Mouse (Mus musculus): ENCODE measurements around the gene Commd4. TPM values are rescaled to one million over a fixed set of nuclear protein-coding genes. Genes with fewer than 3 reads are reported as not detected.
A peak's percentile ranks its signal among the peaks of the same experiment; 100 is the strongest.
"Not testable (repeated sequence)": the region's sequence is repeated elsewhere in the genome, so short reads cannot be mapped to it uniquely, and the experiment has no call there.

Gene Commd4
- 140 and 156 TPM in 2 replicates for polyA plus RNA-seq (2015; fragmentation: Nextera tagmentation; extraction: Ambion mirVana)

DNA sequence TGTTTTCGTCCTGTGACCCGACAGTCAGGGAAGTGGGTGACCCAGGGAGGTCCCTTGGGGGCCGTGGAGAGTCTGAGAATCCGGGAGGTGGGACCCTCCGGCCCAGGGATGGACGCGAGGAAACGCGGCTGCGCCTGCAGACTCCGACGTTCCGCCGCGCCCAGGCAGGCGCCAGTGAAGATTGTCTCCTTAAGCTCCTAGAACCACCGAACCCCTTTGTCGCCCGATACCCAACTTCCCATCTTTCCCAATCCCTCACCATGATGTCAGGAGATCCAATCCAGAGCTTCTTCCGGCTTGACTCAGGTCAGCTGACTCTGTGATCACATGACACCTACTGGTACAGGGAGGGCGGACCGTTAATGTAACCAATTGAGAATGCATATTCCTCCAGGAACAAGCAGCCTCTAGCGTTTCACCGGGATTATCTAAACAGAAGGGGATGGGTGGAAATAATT is at the start of gene Commd4:
Gene Commd4, minus strand, starts transcription at position 319 of the 458 bp plus-strand sequence.
- Histone ChIP-seq H3K4me2 (peak within 1 kb of the TSS; percentile 95), H3K4me3 (peak within 1 kb of the TSS; percentile 94), H3K9me3 (no peaks in the 10 kb centered on the region), H3K27me3 (peaks cover 6% of the 10 kb centered on the region; the same call in 1 of the 2 replicates), H3K9ac (peak within 1 kb of the TSS; percentile 89), H3K4me1 (replicated peaks) (peaks cover 27% of the 10 kb centered on the region), H3K27ac (replicated peaks) (peak within 1 kb of the TSS; percentile 69), H3K36me3 (peaks cover 11% of the 10 kb centered on the region)
- peak; percentile 91 for ATAC-seq (ENCODE audit: low read depth)
- under 1% methylated on average over 24 of the region's 24 CpGs for WGBS

DNA sequence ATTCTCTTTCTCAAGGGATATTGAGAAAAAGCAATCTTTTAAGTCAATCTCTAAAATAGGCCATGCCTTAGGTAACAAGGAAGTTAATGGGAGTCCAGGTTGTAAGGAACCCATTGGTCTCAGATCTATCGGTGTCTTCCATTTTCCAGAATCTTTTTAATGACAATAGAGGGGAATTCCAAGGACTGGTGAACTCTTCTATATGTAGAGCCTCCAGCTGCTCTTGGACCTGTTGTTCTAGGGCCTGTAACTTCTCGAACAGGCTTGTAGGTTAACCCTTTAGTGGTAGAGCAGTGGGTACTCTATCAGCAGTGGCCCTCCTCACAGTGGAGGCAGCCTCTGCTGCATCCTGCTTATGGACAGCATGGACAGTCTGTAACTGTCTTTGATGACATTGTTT is 48.8 kb upstream of the Commd4 start:
- H3K4me3 ChIP-seq, result no peak overlapping the region
- H3K9me3 ChIP-seq, result no peaks in the 10 kb centered on the region
- no peak overlapping the region for H3K4me2 ChIP-seq
- WGBS, result 65% methylated on average over 2 of the region's 2 CpGs
- no peak overlapping the region for H3K9ac ChIP-seq
- no peaks in the 10 kb centered on the region for H3K4me1 ChIP-seq (replicated peaks)
- ATAC-seq (ENCODE audit: low read depth), result no peak
- H3K27ac ChIP-seq (replicated peaks), result no peak overlapping the region
- H3K27me3 ChIP-seq, result no peaks in the 10 kb centered on the region
- H3K36me3 ChIP-seq, result no peaks in the 10 kb centered on the region

DNA sequence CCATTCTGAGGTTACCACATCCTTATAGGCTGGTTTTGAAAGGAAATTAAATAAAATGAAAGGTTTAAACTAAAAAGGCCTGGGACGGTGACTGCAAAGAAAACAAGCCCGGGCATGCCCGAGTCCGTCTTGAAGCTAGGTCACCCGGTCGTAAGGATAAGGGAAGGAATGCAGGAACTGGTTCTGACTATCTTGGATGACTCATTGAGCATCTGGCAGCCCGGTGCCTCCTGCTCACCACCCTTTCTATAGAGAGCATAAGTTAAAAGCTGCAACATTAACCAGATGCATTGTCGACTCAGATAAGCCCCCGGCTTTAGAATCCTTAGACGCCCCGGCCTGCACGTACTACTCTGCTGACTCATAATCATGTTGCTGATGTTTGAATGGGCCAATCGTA is 45.4 kb upstream of the Commd4 start:
- H3K27me3 ChIP-seq; ATAC-seq (ENCODE audit: low read depth); H3K27ac ChIP-seq (replicated peaks); H3K4me2 ChIP-seq; H3K9me3 ChIP-seq; H3K4me3 ChIP-seq; H3K36me3 ChIP-seq; H3K9ac ChIP-seq; H3K4me1 ChIP-seq (replicated peaks): not testable (repeated sequence)
- 92% methylated on average over 13 of the region's 13 CpGs for WGBS

DNA sequence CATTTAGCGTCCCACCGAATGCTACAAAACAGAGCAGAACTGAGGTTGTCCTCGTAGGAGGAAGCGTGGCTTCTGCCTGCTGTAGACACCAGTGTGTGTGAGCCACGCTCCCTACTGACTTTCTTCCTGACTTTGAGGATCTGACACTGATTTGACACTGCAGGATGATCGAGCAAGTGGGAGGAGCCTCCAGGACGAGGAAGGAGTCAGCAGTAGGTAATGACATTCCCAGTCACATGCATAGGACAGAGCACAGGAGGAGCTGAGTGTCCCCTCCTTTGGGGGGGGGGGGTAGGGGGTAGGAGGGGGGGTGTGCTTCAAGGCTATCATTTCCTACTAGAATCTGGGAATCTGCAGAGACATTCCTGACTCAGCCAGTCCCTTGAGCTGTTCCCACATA is 44.9 kb upstream of the Commd4 start:
- Histone ChIP-seq H3K27ac (replicated peaks) (no peak overlapping the region), H3K27me3 (no peaks in the 10 kb centered on the region), H3K36me3 (no peaks in the 10 kb centered on the region), H3K4me2 (no peak overlapping the region), H3K4me1 (replicated peaks) (no peaks in the 10 kb centered on the region), H3K9me3 (no peaks in the 10 kb centered on the region), H3K9ac (no peak overlapping the region), H3K4me3 (no peak overlapping the region)
- 81% methylated on average over 7 of the region's 7 CpGs for WGBS
- no peak for ATAC-seq (ENCODE audit: low read depth)

DNA sequence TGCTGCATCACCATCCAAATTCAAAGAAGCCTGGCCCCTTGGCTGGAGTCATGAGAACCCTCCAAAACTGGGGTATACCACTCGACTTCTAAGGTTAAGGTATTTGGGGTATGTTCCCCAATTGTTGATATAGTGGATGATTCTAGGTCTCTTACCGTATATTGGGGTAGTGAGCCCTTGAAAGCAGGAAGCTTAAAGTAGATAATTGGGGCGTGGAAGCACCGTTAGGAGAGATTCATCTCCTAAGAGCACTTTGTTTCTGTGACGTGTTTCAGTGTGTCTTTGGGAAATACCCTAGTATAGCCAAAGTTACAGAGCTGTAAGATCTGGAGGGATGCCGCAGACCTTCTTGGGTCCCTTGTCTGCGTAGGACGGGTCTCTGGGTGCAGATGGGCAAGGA is 39.3 kb upstream of the Commd4 start:
- Histone ChIP-seq H3K9ac (no peak overlapping the region), H3K4me1 (replicated peaks) (no peaks in the 10 kb centered on the region), H3K27ac (replicated peaks) (no peak overlapping the region), H3K4me2 (no peak overlapping the region), H3K4me3 (no peak overlapping the region), H3K27me3 (no peaks in the 10 kb centered on the region), H3K36me3 (no peaks in the 10 kb centered on the region), H3K9me3 (no peaks in the 10 kb centered on the region)
- no peak for ATAC-seq (ENCODE audit: low read depth)
- WGBS, result 72% methylated on average over 8 of the region's 8 CpGs

DNA sequence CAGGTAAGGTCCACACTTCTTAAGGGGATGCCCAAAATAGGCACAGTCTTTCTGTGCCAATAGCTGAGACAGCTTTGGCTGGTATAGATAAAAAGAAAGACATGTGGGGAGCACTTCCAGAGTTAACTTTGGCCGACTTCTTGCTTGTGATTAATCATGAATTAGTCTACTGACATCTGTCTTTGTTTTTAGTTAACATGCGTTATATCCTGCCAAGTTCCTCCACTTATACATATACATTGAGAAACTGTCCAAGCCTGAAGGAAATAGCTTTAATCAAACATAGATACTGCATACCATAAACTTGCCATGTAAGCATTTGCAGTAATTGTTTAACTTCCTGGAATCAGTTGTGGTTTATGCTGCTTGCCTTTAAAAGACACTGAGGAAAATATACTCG is 38.6 kb upstream of the Commd4 start:
- WGBS, result 83% methylated on average over 3 of the region's 3 CpGs

DNA sequence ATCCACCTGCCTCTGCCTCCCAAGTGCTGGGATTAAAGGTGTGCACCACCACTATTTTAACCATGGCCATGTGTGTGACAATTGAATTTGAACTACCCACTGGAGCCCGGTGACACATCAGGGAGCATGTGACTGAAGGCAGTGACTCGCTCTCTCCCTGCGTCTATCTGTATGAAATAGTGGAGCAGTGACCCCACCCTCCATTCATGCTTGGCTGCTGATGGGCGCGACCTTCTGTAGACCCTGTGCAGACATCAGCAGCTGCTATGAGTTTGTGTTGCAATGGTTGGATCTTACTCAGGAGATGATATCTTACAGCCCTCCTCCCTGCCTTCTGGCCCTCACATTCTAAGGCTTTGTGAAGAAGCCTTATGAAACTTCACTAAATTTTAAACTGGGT is 10.3 kb upstream of the Commd4 start:
- H3K4me1 ChIP-seq (replicated peaks), result no peaks in the 10 kb centered on the region
- no peak for ATAC-seq (ENCODE audit: low read depth)
- H3K36me3 ChIP-seq, result no peaks in the 10 kb centered on the region
- H3K9me3 ChIP-seq, result no peaks in the 10 kb centered on the region
- H3K4me2 ChIP-seq, result no peak overlapping the region
- 83% methylated on average over 5 of the region's 5 CpGs for WGBS
- no peak overlapping the region for H3K4me3 ChIP-seq
- no peak overlapping the region for H3K27ac ChIP-seq (replicated peaks)
- H3K9ac ChIP-seq, result no peak overlapping the region
- no peaks in the 10 kb centered on the region for H3K27me3 ChIP-seq

More for the DNA sequence above, 38.6 kb upstream of the Commd4 start:
- ATAC-seq (ENCODE audit: low read depth), result no peak
- Histone ChIP-seq H3K36me3 (no peaks in the 10 kb centered on the region), H3K27ac (replicated peaks) (no peak overlapping the region), H3K4me2 (no peak overlapping the region), H3K9ac (no peak overlapping the region), H3K4me1 (replicated peaks) (no peaks in the 10 kb centered on the region), H3K4me3 (no peak overlapping the region), H3K9me3 (no peaks in the 10 kb centered on the region), H3K27me3 (no peaks in the 10 kb centered on the region)

DNA sequence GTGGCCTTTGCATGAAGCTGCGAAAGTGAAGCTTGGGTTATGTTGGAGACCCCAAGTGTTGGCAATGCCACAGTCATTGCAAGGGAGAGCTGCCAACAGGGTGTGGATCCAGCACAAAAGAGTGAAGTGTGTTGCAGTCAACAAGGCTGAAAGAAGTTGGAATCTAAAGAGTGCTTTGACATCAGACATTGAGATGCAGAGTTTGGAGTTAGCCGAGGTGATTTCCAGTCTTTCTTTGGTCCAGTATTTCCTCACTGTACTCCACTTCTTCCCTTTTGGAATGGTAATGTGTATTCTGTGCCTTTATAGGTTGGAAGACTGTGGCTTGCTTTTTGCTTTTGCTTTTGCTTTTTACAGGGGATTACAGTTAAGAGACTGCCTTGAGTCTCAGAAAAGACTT is 8.0 kb upstream of the Commd4 start:
- no peak overlapping the region for H3K4me2 ChIP-seq
- no peaks in the 10 kb centered on the region for H3K9me3 ChIP-seq
- no peak for ATAC-seq (ENCODE audit: low read depth)
- H3K4me1 ChIP-seq (replicated peaks), result no peaks in the 10 kb centered on the region
- H3K27me3 ChIP-seq, result no peaks in the 10 kb centered on the region
- no peak overlapping the region for H3K4me3 ChIP-seq
- H3K27ac ChIP-seq (replicated peaks), result no peak overlapping the region
- H3K9ac ChIP-seq, result no peak overlapping the region
- no peaks in the 10 kb centered on the region for H3K36me3 ChIP-seq
- 94% methylated on average over 2 of the region's 2 CpGs for WGBS

DNA sequence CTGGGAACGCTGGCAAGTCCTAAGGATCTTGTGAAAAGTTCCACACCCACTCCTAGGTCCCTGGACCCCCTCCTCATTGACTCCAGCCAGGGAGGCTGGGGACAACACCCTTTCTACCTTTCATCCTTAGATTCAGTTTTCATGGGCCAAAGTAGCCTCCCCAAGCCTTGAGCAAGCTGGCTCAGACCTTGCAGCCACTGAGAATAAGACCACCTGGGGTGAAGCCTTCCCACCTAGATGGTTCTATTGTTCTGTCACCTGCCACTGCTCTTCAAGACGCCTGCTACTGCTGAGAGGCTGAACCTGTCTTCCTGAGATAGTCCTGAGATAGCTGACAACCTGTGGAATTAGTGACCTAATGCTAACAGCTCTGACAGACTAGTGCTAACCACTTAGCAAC is 5.0 kb upstream of the Commd4 start:
- H3K4me2 ChIP-seq, result no peak overlapping the region
- ATAC-seq (ENCODE audit: low read depth), result no peak
- 32% methylated on average over 2 of the region's 2 CpGs for WGBS

DNA sequence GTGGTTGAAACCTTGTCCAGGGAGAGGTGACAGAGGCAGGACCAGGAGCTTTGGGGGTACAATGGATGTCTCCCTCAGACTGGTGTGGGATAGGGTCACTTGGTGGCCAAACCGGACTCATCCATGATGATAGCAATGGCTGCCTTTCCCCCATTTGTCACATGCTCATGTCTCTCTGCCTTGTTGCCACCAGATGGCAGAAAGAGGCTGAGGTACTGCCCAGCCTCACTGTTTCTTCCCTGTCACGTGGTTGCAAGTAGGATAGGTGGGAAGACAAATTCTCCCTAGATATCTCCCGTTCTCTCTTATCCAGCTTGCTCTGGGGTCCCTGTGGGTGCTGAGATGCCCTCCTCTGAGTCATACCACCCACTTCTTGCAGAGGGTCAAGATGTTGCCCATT is 4.4 kb upstream of the Commd4 start:
- Histone ChIP-seq H3K27ac (replicated peaks) (no peak overlapping the region), H3K9ac (no peak overlapping the region), H3K27me3 (peaks cover 6% of the 10 kb centered on the region; the same call in 1 of the 2 replicates), H3K4me2 (no peak overlapping the region), H3K4me3 (no peak overlapping the region), H3K36me3 (no peaks in the 10 kb centered on the region), H3K4me1 (replicated peaks) (peaks cover 9% of the 10 kb centered on the region), H3K9me3 (no peaks in the 10 kb centered on the region)
- ATAC-seq (ENCODE audit: low read depth), result no peak
- 20% methylated on average over 3 of the region's 3 CpGs for whole genome bisulfite sequencing

More for the DNA sequence above, 5.0 kb upstream of the Commd4 start:
- Histone ChIP-seq H3K4me1 (replicated peaks) (peaks cover 5% of the 10 kb centered on the region; the same call in 1 of the 2 replicates), H3K9me3 (no peaks in the 10 kb centered on the region), H3K27me3 (peaks cover 6% of the 10 kb centered on the region; the same call in 1 of the 2 replicates), H3K9ac (no peak overlapping the region), H3K27ac (replicated peaks) (no peak overlapping the region), H3K36me3 (no peaks in the 10 kb centered on the region), H3K4me3 (no peak overlapping the region)

DNA sequence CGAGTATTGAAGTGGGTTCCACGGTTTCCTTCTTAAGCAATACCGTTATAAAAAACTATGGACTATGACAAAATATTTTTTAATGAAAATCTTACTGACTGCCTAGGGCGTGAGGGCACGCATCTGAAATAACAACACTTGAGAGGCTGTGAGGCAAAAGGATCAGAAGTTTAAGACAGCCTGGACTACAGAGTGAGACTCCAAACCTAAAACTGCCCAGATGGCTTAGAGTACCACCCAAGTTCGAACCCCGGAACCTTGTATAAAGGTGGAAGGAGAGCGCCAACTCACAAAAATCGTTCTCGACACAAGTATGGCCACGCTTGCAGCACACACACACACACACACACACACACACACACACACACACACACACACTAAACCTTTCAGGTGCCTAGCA is 375 bp upstream of the Commd4 start:
- no peaks in the 10 kb centered on the region for H3K9me3 ChIP-seq
- peak overlapping the region; percentile 95 for H3K4me2 ChIP-seq
- peaks cover 27% of the 10 kb centered on the region for H3K4me1 ChIP-seq (replicated peaks)
- WGBS, result 38% methylated on average over 11 of the region's 11 CpGs
- peaks cover 11% of the 10 kb centered on the region for H3K36me3 ChIP-seq
- H3K9ac ChIP-seq, result peak overlapping the region; percentile 89
- H3K27ac ChIP-seq (replicated peaks), result peak overlapping the region; percentile 46
- peaks cover 6% of the 10 kb centered on the region; the same call in 1 of the 2 replicates for H3K27me3 ChIP-seq
- peak overlapping the region; percentile 94 for H3K4me3 ChIP-seq
- ATAC-seq (ENCODE audit: low read depth), result peak; percentile 19; the same call in 1 of the 2 replicates

DNA sequence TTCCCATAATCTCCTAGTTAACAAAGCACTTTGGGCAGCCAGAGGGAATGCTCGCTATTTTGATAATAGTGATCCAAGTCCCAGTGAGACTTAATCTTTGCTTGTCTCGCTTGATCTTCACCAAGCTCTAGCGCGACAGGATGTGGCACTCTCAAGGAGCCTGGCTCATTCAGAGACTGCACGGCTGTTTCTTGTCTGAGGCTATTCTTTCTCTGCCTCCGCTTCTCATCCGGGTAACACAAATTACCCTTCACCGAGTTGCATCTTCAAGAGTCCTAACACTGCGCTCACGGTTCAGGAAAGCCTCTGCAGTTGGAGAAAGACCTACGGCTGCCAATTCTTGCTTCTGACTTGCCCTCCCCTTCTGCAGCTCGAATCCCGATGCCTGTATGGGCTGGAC is 632 bp downstream of the Commd4 start:
- H3K4me2 ChIP-seq, result peak overlapping the region; percentile 95
- H3K4me3 ChIP-seq, result peak overlapping the region; percentile 94
- ATAC-seq (ENCODE audit: low read depth), result no peak; the same call in 1 of the 2 replicates
- peak overlapping the region; percentile 69; the same call in 1 of the 2 replicates for H3K27ac ChIP-seq (replicated peaks)
- H3K36me3 ChIP-seq, result peaks cover 11% of the 10 kb centered on the region
- H3K9me3 ChIP-seq, result no peaks in the 10 kb centered on the region
- H3K27me3 ChIP-seq, result peaks cover 6% of the 10 kb centered on the region; the same call in 1 of the 2 replicates
- peaks cover 27% of the 10 kb centered on the region for H3K4me1 ChIP-seq (replicated peaks)
- H3K9ac ChIP-seq, result peak overlapping the region; percentile 89
- WGBS, result 31% methylated on average over 13 of the region's 13 CpGs

DNA sequence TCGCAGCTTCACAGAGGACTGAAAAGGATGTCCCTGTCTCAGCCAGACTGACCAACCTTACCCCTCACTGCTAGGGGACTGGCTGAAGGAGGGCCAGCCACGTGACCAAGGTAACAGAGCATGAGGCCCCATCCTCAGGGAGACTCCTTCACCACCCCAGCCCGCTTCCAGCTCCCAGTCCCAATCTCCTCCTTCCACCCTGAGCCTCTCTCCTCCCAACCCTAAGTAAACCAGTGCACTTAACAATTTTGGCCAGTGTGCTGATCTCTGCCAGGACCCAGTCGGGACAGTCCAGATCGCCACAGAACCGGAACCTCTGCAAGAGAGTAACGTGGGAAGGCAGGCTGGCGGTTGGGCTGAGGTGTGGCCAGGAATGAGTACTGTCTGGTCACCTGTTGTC is 1.3 kb downstream of the Commd4 start:
- H3K27ac ChIP-seq (replicated peaks), result no peak overlapping the region
- 87% methylated on average over 8 of the region's 8 CpGs for WGBS
- H3K4me3 ChIP-seq, result peak overlapping the region; percentile 94; the same call in 1 of the 2 replicates
- peaks cover 27% of the 10 kb centered on the region for H3K4me1 ChIP-seq (replicated peaks)
- peak overlapping the region; percentile 95 for H3K4me2 ChIP-seq
- H3K9me3 ChIP-seq, result no peaks in the 10 kb centered on the region
- ATAC-seq (ENCODE audit: low read depth), result no peak
- H3K27me3 ChIP-seq, result peaks cover 6% of the 10 kb centered on the region; the same call in 1 of the 2 replicates
- no peak overlapping the region for H3K9ac ChIP-seq
- H3K36me3 ChIP-seq, result peaks cover 11% of the 10 kb centered on the region

Data from neural tube, embryonic 13.5 days (tissue).